ENCODE assay signal across 8 mouse cellular contexts in the genomic region with DNA sequence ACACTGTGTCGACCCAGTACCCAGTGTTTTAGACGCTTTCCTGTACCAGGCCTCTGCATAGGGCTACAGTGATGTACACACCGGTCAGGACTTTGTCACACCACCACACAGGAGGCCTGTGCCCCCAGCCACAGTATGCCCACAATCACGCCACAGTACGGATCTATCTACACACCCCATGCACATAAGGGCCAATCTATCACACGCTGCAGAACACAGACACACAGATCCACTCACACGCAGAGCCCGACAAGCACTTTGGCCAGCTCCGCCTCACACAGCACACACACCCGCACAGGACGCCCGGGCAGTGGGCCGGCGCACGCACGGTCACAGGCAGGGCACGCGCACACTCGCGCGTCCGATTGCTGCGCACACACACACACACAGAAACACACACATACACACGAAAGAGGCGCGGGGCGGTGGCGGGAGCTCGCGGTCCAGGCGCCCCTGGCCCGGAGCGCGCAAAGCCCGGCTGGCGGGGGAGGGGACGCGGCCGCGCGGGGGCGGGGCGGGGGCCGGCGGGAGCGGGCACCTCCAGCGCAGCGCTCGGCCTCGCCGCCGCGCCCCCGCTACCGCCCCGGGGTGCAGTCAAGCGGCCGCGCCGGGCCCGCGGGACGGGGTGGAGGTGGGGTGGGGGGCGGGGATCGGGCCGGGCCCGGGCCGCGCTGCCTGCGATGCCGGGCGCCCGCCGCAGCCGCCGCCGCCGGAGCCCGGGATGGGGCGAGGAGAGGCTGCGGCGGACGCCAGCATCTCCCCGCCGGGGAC. TPM values are rescaled to one million over a fixed set of nuclear protein-coding genes. Genes with fewer than 3 reads are reported as not detected.
A peak's percentile ranks its signal among the peaks of the same experiment; 100 is the strongest.
DNase-seq lines count a peak whose midpoint lies in the region; ATAC-seq and TF ChIP-seq lines count a peak whose summit lies in the region.

A gene (plus strand): TSS at position 721 of the 771 bp plus-strand sequence.

- H3K36me3 ChIP-seq in forebrain, embryonic 15.5 days = no peaks in the 10 kb centered on the region
- no peaks in the 10 kb centered on the region for H3K36me3 ChIP-seq in kidney, embryonic 15.5 days
- no peaks in the 10 kb centered on the region for H3K36me3 ChIP-seq in liver, adult 2 months (ENCODE audit: control insufficient read depth, insufficient read depth, low read length)

- H3K4me2 ChIP-seq in forebrain, embryonic 15.5 days (replicated peaks) = peak within 1 kb of the TSS; percentile 85
- peak within 1 kb of the TSS; percentile 97 for H3K4me2 ChIP-seq in kidney, embryonic 15.5 days

- ATAC-seq in cerebellum, adult (ENCODE audit: insufficient number of reproducible peaks, low FRiP score, low TSS enrichment) = peak; percentile 40
- peak; percentile 72 for ATAC-seq in forebrain, embryonic 15.5 days (replicated peaks)
- ATAC-seq in kidney, embryonic 15.5 days (replicated peaks; ENCODE audit: low FRiP score) = peak; percentile 75

- peaks cover 33% of the 10 kb centered on the region for H3K4me1 ChIP-seq in forebrain, embryonic 15.5 days
- peaks cover 49% of the 10 kb centered on the region for H3K4me1 ChIP-seq in kidney, embryonic 15.5 days
- no peaks in the 10 kb centered on the region for H3K4me1 ChIP-seq in liver, adult 2 months (ENCODE audit: control insufficient read depth, insufficient read depth, low read length)
- H3K4me1 ChIP-seq in olfactory bulb, adult 2 months (ENCODE audit: control insufficient read depth, insufficient read depth, low read length) = peaks cover 17% of the 10 kb centered on the region

- H3K9ac ChIP-seq in forebrain, embryonic 15.5 days (replicated peaks) = peak within 1 kb of the TSS; percentile 99
- peak within 1 kb of the TSS; percentile 86 for H3K9ac ChIP-seq in kidney, embryonic 15.5 days
- peak within 1 kb of the TSS; percentile 35 for H3K9ac ChIP-seq in liver, adult 2 months (ENCODE audit: low read depth, low read length)

- no peaks in the 10 kb centered on the region for H3K9me3 ChIP-seq in forebrain, embryonic 15.5 days
- H3K9me3 ChIP-seq in kidney, embryonic 15.5 days (replicated peaks) = no peaks in the 10 kb centered on the region

- WGBS in forebrain, embryonic 15.5 days = 3% methylated on average over 34 of the region's 85 CpGs
- 5% methylated on average over 37 of the region's 85 CpGs for WGBS in kidney, embryonic 15.5 days
- 4% methylated on average over 57 of the region's 85 CpGs for whole genome bisulfite sequencing in liver, adult 2 months
- 4% methylated on average over 84 of the region's 85 CpGs for WGBS in olfactory bulb, adult 2 months

- no peak for TF ChIP-seq POLR2A in liver, adult 2 months (IDR thresholded peaks at IDR 0.05; ENCODE audit: extremely low read depth, insufficient read depth, low read length)
- peak; percentile 38; the same call in 1 of the 2 replicates for TF ChIP-seq POLR2A in olfactory bulb, adult 2 months (IDR thresholded peaks at IDR 0.05; ENCODE audit: insufficient read depth, low read depth, low read length)

- no peaks in the 10 kb centered on the region for H3K27me3 ChIP-seq in forebrain, embryonic 15.5 days
- H3K27me3 ChIP-seq in kidney, embryonic 15.5 days = peaks cover 14% of the 10 kb centered on the region
- peaks cover 8% of the 10 kb centered on the region for H3K27me3 ChIP-seq in liver, adult 2 months (ENCODE audit: control insufficient read depth, insufficient read depth, low read length)

- H3K27ac ChIP-seq in forebrain, embryonic 15.5 days (replicated peaks) = peak within 1 kb of the TSS; percentile 93
- H3K27ac ChIP-seq in kidney, embryonic 15.5 days = peak within 1 kb of the TSS; percentile 81
- H3K27ac ChIP-seq in liver, adult 2 months (replicated peaks; ENCODE audit: insufficient read depth, low read depth, low read length) = no peak within 1 kb of the TSS
- H3K27ac ChIP-seq in olfactory bulb, adult 2 months (ENCODE audit: insufficient read depth, low read depth, low read length) = peak within 1 kb of the TSS; percentile 65

- peak; percentile 59 for DNase-seq in layer of hippocampus, adult 11-12 months (ENCODE audit: low spot score)
- no peak for DNase-seq in layer of hippocampus, adult 9-10 months (ENCODE audit: low spot score)
- no peak for DNase-seq in liver, adult 2 months (ENCODE audit: extremely low read depth, low read depth, low spot score)
- DNase-seq in urinary bladder, adult 18-20 months (ENCODE audit: low spot score in 2 of 2) = no peak

- H3K4me3 ChIP-seq in forebrain, embryonic 15.5 days = peak within 1 kb of the TSS; percentile 79
- peak within 1 kb of the TSS; percentile 83 for H3K4me3 ChIP-seq in kidney, embryonic 15.5 days (replicated peaks)
- H3K4me3 ChIP-seq in liver, adult 2 months (ENCODE audit: insufficient read depth, low read depth, low read length) = peak within 1 kb of the TSS; percentile 49
- H3K4me3 ChIP-seq in olfactory bulb, adult 2 months (ENCODE audit: insufficient read depth, low read depth, low read length) = peak within 1 kb of the TSS; percentile 69

- no peaks in the 10 kb centered on the region for H3K79me2 ChIP-seq in liver, adult 2 months (ENCODE audit: control insufficient read depth, insufficient read depth, low read length)

- no peak for TF ChIP-seq CTCF in liver, adult 2 months (IDR thresholded peaks at IDR 0.05; ENCODE audit: low read depth, low read length)
- TF ChIP-seq CTCF in olfactory bulb, adult 2 months (IDR thresholded peaks at IDR 0.05; ENCODE audit: insufficient read depth, low read depth, low read length) = no peak

RNA-seq across cellular contexts. Expression of the gene that starts here (rescaled TPM):
- 10.3 and 10.7 TPM in 2 replicates for polyA plus RNA-seq in forebrain, embryonic 15.5 days (2015; fragmentation: Nextera tagmentation; extraction: Ambion mirVana)
- 6.4 and 7.3 TPM in 2 replicates for polyA plus RNA-seq in kidney, embryonic 15.5 days (2015; fragmentation: Nextera tagmentation; extraction: Ambion mirVana)
- 0.09 and 0.13 TPM in 2 replicates for total RNA-seq in liver, adult 2 months (2014; rRNA removed)
- 0.14 and 0.16 TPM in 2 replicates for polyA plus RNA-seq in liver, adult 2 months (2012; rRNA removed)
- 65.1 TPM in 1 of 2 replicates, not detected in the other for polyA plus RNA-seq in olfactory bulb, adult 2 months (2012; ENCODE audit: insufficient read depth, insufficient read length, low replicate concordance, missing spikeins)

Comparison
In these comparisons a context has a peak if more than half of its experiments do, and no peak if none do; other contexts are left out.
1. H3K9ac ChIP-seq: peak in every context shown above with its lines; median percentile 99 in forebrain, embryonic 15.5 days; 86 in kidney, embryonic 15.5 days; 35 in liver, adult 2 months.